Mouse (Mus musculus) kidney, adult 2 months (tissue): ENCODE measurements around the gene Timm44.

ENCODE experiments used
- CTCF ChIP-seq: fragments of 200-500 bp; conservative IDR thresholded peaks from 2 replicates; pipeline ENCODE4 v1.5.1; 2011; ENCODE audit warnings: low read depth, mild to moderate bottlenecking, control low read depth, low read length, moderate library complexity, mixed read lengths; ENCODE audit not compliant: insufficient read depth, insufficient read length
- POLR2A ChIP-seq: fragments of 200-500 bp; IDR thresholded peaks from one replicate; pipeline ENCODE4 v1.6.1; 2011; ENCODE audit warnings: low read depth, low read length, control low read depth

- no peak for TF ChIP-seq CTCF
- no peak for TF ChIP-seq POLR2A
Observed at GRCm38 (mm10) chr8:4216296-4216695, 59.4 kb downstream of the Timm44 start.
